Mouse (Mus musculus) forebrain, embryonic 14.5 days (tissue): ENCODE data around the gene Tmem235. TPM values are rescaled to one million over a fixed set of nuclear protein-coding genes. Genes with fewer than 3 reads are reported as not detected.

Experiments used
- ATAC-seq: fragments of 200-750 bp; cut with Nextera tagmentation; 2 replicates; pipeline ENCODE4 v1.8.0; 2017; ENCODE audit warnings: mild to moderate bottlenecking, moderate library complexity
- DNase-seq: peaks from one replicate; pipeline ENCODE4 v3.0.0-alpha.2; 2015; ENCODE audit warnings: low spot score
- H3K27ac ChIP-seq: fragments of 300-500 bp; sonication (generic); 2 replicates; pipeline ENCODE4 v1.5.1; 2014; ENCODE audit warnings: low read depth, mild to moderate bottlenecking, control low read depth, low read length, moderate library complexity
- H3K27me3 ChIP-seq: fragments of 300-500 bp; sonication (generic); replicated peaks from 2 replicates; pipeline ENCODE4 v1.6.1; 2014; ENCODE audit warnings: low read length, control low read depth, mixed read lengths; ENCODE audit not compliant: control insufficient read depth, insufficient read depth
- H3K36me3 ChIP-seq: fragments of 300-500 bp; sonication (generic); 2 replicates; pipeline ENCODE4 v1.6.1; 2014; ENCODE audit warnings: low read length, control low read depth; ENCODE audit not compliant: control insufficient read depth, insufficient read depth
- H3K4me1 ChIP-seq: fragments of 300-500 bp; sonication (generic); 2 replicates; pipeline ENCODE4 v1.6.1; 2014; ENCODE audit warnings: antibody characterized with exemption, low read length, control low read depth; ENCODE audit not compliant: control insufficient read depth, insufficient read depth
- H3K4me2 ChIP-seq: fragments of 300-500 bp; sonication (generic); 2 replicates; pipeline ENCODE4 v1.6.1; 2014; ENCODE audit warnings: mild to moderate bottlenecking, control low read depth, low read length
- H3K4me3 ChIP-seq: fragments of 300-500 bp; sonication (generic); 2 replicates; pipeline ENCODE4 v1.5.1; 2014; ENCODE audit warnings: low read depth, low read length, control low read depth
- H3K9ac ChIP-seq: fragments of 300-500 bp; sonication (generic); 2 replicates; pipeline ENCODE4 v1.6.1; 2014; ENCODE audit warnings: mild to moderate bottlenecking, low read length, control low read depth, moderate library complexity
- H3K9me3 ChIP-seq: fragments of 300-500 bp; sonication (generic); replicated peaks from 2 replicates; pipeline ENCODE4 v1.6.1; 2016; ENCODE audit warnings: low read length, control low read depth, mixed read lengths; ENCODE audit not compliant: control insufficient read depth
- WGBS: fragments of 180-500 bp; shearing (Covaris S2); extraction: QIAGEN DNeasy Blood & Tissue Kit; methylation state at CpG from one replicate; pipeline ENCODE4 v1.1.7; 2014; 5-methylcytosine and 5-hydroxymethylcytosine counted together
- polyA plus RNA-seq: library from polyadenylated mRNA; unstranded; fragments of >200 nt; fragmentation: Nextera tagmentation; extraction: Ambion mirVana; gene quantifications from 2 replicates; pipeline ENCODE4 v1.2.1, GENCODE M21; 2014

The Tmem235 gene
- polyA plus RNA-seq, 1 experiment from 2014 or later: not detected

DNA sequence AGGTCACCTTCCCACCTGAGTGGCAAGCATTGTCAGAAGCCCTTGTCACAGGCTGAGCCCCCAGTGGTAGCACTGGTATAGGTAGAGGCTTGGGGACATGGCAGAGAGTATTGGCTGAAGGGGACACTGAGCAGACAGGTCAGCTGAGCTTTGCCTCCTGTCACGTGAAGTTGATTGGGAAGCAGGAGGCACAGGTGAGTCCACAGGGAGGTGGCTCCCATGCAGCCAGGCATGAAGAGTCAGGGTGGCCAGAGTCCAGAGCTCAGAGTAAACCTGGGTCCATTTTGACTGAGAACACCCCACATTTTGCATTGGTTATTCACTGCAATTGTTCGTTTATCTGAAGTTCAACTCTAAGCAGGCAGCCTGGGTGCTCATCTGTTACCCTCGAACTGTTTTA lies 7.7 kb upstream of the Tmem235 start:
- Histone ChIP-seq H3K4me3 (no peak overlapping the region), H3K4me1 (peaks cover 15% of the 10 kb centered on the region), H3K36me3 (peaks cover 52% of the 10 kb centered on the region), H3K4me2 (no peak overlapping the region), H3K27ac (no peak overlapping the region), H3K9me3 (no peaks in the 10 kb centered on the region), H3K27me3 (no peaks in the 10 kb centered on the region), H3K9ac (no peak overlapping the region)
- DNase-seq: no peak
- WGBS: 95% methylated on average over 3 of the region's 3 CpGs
- ATAC-seq: no peak

DNA sequence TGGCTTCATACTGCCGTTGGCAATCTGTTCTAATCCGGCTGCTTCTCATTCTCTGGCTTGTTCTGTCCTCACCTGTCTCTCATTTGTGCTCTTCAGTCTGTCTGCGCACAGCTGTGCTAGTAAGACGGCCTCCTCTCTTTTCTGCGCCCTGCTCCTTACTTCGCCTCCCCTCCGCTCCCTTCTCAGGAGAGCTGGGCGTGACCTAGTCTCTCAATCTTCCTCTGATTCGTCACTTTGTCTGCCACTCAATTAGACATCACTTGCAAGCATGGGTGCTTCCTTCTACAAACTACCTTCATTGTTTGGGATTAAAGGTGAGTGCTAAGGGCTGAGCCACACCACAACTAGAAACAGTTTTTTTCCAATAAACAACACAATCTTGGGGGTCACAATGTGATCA lies 6.3 kb upstream of the Tmem235 start:
- no peak overlapping the region for H3K4me2 ChIP-seq

DNA sequence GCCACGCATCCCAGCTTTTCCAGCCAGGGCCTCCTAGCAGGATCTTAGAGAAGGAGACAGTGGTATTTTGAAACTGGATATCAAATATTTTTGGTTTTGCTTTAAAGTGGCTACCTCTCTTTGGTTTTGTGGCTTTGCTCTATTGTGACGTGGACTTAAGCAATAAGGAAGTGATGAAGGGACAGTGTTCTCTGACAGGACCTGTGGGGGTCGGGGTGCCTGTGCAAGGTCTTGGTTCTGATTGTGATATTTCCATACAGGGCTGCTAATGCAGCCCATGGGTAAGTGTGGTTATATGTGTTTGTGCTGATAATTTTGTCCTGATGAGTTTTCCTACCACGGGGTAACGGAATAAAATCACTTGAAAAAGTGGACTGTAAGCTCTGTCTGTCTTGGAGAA lies 5.2 kb upstream of the Tmem235 start:
- H3K36me3 ChIP-seq: peaks cover 52% of the 10 kb centered on the region
- 94% methylated on average over 5 of the region's 5 CpGs for WGBS
- DNase-seq: no peak
- H3K4me1 ChIP-seq: peaks cover 2% of the 10 kb centered on the region
- no peak overlapping the region for H3K27ac ChIP-seq
- H3K9ac ChIP-seq: no peak overlapping the region
- no peak overlapping the region for H3K4me3 ChIP-seq
- H3K27me3 ChIP-seq: peaks cover 4% of the 10 kb centered on the region; the same call in 1 of the 2 replicates
- H3K9me3 ChIP-seq: no peaks in the 10 kb centered on the region
- no peak overlapping the region for H3K4me2 ChIP-seq
- no peak for ATAC-seq

More for the DNA sequence above, 6.3 kb upstream of the Tmem235 start:
- Histone ChIP-seq H3K9me3 (no peaks in the 10 kb centered on the region), H3K9ac (no peak overlapping the region), H3K27me3 (no peaks in the 10 kb centered on the region), H3K27ac (no peak overlapping the region), H3K4me1 (peaks cover 11% of the 10 kb centered on the region), H3K36me3 (peaks cover 52% of the 10 kb centered on the region), H3K4me3 (no peak overlapping the region)
- DNase-seq (no peak), ATAC-seq (no peak)
- 92% methylated on average over 9 of the region's 9 CpGs for WGBS

DNA sequence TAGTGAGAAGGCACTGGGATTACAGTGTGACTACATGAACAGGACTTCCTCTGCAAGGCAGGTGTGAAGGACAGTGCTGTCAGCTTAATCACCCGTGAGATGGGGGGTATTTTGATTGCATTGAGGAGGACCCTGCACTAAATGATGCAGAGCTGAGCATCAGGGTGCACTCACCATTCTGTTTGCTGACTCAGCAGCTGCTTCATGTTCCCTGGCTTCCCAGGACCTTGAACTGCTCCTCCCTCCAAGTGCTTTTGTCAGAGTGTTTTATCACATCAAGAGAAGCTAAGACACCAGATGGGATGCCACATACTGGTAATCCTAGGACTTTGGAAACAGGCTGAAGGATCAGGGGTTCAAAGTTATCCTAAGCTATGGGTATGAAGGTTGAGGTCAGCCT lies 4.6 kb upstream of the Tmem235 start:
- Histone ChIP-seq H3K27me3 (peaks cover 6% of the 10 kb centered on the region; the same call in 1 of the 2 replicates), H3K4me2 (no peak overlapping the region), H3K4me1 (no peaks in the 10 kb centered on the region), H3K4me3 (no peak overlapping the region), H3K27ac (no peak overlapping the region), H3K9ac (no peak overlapping the region), H3K9me3 (no peaks in the 10 kb centered on the region), H3K36me3 (peaks cover 52% of the 10 kb centered on the region)
- DNase-seq: no peak
- ATAC-seq: no peak
- 92% methylated on average over 1 of the region's 1 CpGs for WGBS

DNA sequence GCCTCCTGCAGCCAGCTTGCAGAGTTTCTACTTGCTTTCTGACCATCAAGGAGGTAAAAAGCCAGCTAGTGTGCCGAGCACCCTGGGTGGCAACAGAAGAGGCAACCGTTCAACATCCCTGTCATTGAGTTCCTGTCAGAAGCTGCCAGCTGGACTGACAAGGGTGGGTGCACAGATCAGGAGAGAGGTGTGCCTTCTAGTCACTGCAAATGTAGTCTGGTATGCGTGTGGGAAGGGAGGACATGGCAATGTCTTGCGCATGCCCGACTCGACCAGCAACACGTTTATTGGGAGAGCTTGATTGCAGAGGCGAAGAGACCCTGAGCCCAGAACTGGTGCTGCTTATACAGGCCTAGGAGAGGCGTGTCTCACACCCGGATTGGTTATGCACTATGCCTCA lies 3.1 kb upstream of the Tmem235 start:
- Histone ChIP-seq H3K27ac (no peak overlapping the region), H3K27me3 (peaks cover 16% of the 10 kb centered on the region; the same call in 1 of the 2 replicates), H3K4me1 (no peaks in the 10 kb centered on the region), H3K4me3 (no peak overlapping the region), H3K36me3 (peaks cover 49% of the 10 kb centered on the region), H3K9me3 (no peaks in the 10 kb centered on the region), H3K9ac (no peak overlapping the region), H3K4me2 (no peak overlapping the region)
- DNase-seq (no peak), ATAC-seq (no peak)
- 91% methylated on average over 10 of the region's 10 CpGs for WGBS

DNA sequence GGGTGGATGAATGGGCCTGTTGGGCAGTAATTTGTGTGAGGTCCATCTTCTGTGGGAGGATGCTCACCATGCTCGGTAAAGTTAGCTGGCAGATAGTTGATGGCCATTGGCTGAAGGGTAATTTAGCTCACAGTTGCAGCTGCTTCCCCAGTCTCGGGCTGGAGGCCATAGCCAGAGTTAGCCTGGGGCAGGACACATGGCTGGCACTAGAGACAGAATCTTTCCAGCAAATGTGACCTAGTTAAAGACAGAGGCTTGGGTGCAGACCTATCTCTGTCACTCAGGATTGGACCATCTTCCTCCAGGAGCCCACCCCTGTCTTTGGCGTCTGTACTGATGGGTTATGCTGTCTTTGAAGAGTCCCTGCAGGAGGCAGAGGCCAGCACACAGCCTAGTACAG lies 2.2 kb upstream of the Tmem235 start:
- DNase-seq: no peak
- H3K36me3 ChIP-seq: peaks cover 40% of the 10 kb centered on the region
- peaks cover 16% of the 10 kb centered on the region; the same call in 1 of the 2 replicates for H3K27me3 ChIP-seq
- H3K4me3 ChIP-seq: no peak overlapping the region
- no peaks in the 10 kb centered on the region for H3K9me3 ChIP-seq
- H3K4me1 ChIP-seq: no peaks in the 10 kb centered on the region
- no peak overlapping the region for H3K4me2 ChIP-seq
- H3K9ac ChIP-seq: no peak overlapping the region
- H3K27ac ChIP-seq: no peak overlapping the region
- no peak for ATAC-seq
- WGBS: 66% methylated on average over 3 of the region's 3 CpGs

DNA sequence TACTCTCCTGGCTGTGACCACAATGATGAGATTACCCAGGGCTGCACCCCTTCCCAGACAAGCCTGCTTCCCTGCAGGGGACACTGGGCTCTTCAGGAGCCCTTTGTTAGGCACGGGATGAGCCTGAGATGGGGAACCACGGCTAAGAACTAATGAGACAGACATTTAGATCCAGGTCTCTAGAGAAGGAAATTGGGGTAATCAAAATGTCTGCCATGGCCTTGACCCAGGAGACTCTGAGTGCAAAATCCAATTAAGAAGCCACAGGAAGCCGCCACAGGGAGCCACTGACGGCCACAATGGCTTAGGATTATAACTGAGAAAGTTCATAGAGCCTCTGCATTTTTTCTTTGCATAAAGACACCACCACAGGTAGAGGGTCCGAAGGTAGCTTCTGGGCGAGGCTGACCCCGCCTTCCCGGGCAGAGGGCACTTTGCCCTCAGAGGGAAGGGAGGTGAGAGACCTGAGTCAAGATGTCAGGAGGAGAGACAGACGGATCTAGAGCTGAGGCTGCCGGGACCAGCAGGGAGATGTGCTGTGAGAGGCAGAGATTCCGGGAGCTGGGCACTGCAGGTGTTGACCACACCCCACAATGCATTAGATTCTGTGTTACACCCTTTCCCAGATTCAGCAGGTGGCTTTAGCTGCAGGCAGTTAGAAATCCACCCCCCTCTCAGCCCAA lies 2.8 kb downstream of the Tmem235 start:
- ATAC-seq (no peak), DNase-seq (no peak)
- H3K27ac ChIP-seq: no peak overlapping the region
- peaks cover 16% of the 10 kb centered on the region; the same call in 1 of the 2 replicates for H3K27me3 ChIP-seq
- H3K9me3 ChIP-seq: no peaks in the 10 kb centered on the region
- peaks cover 8% of the 10 kb centered on the region for H3K4me1 ChIP-seq
- no peak overlapping the region for H3K4me3 ChIP-seq
- 17% methylated on average over 11 of the region's 11 CpGs for WGBS
- no peaks in the 10 kb centered on the region for H3K36me3 ChIP-seq
- H3K9ac ChIP-seq: no peak overlapping the region
- no peak overlapping the region for H3K4me2 ChIP-seq

DNA sequence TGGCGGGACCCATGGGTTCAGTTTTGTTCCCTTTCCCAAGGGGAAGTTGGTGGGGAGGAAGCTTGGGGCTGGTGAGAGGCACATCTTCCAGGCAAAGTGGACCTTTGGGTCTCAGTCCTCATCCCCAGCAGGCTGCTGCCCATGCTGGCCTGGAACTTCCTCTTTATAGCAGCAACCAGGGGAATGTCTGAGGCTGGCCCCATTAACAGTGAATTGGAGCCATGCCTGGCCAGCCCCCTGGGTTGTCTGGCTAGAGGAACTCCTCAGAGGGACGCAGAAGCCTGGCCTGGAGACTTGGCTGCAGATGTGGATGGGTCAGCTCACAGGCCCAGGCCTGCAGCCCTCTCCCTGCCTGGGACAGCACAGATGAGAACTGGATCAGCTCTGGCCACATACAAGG lies 4.3 kb downstream of the Tmem235 start:
- no peak for ATAC-seq
- DNase-seq: no peak
- peaks cover 14% of the 10 kb centered on the region; the same call in 1 of the 2 replicates for H3K27me3 ChIP-seq

DNA sequence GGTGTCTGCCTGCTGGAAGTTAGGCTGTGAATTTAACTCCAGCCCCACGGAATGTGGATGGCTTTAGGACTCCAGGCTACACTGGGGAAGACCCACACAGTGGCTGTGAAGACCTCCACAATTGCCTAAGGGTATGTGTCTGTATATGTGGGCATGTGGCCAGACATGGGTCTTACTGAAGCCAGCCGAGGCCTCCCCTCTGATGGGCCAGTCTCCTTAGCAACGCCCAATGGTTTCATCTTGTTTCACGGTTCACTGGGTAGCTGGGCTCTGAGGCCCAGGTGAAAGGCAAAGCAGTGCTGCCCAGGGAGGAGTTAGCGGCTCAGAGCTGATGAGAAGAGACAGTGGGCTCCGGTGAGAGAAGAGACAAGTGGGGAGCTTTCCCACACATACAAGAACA lies 5.4 kb downstream of the Tmem235 start:
- no peak overlapping the region; the same call in 1 of the 2 replicates for H3K27ac ChIP-seq
- no peaks in the 10 kb centered on the region for H3K9me3 ChIP-seq
- no peak overlapping the region for H3K4me2 ChIP-seq
- peak overlapping the region; percentile 32; the same call in 1 of the 2 replicates for H3K9ac ChIP-seq
- 0 out of 2 replicates have a peak, but pooled peaks cover 9% of the 10 kb centered on the region for H3K27me3 ChIP-seq
- no peak; the same call in 1 of the 2 replicates for ATAC-seq
- H3K4me3 ChIP-seq: no peak overlapping the region
- H3K36me3 ChIP-seq: no peaks in the 10 kb centered on the region
- peak; percentile 56 for DNase-seq
- 6% methylated on average over 6 of the region's 6 CpGs for WGBS
- peaks cover 8% of the 10 kb centered on the region for H3K4me1 ChIP-seq

More for the DNA sequence above, 4.3 kb downstream of the Tmem235 start:
- Histone ChIP-seq H3K4me2 (no peak overlapping the region), H3K36me3 (no peaks in the 10 kb centered on the region), H3K27ac (no peak overlapping the region), H3K9ac (no peak overlapping the region), H3K4me3 (no peak overlapping the region), H3K4me1 (peaks cover 8% of the 10 kb centered on the region), H3K9me3 (no peaks in the 10 kb centered on the region)
- WGBS: 71% methylated on average over 2 of the region's 2 CpGs
